Mouse (Mus musculus) Patski (cell line): ENCODE data around the gene Grik1. TPM values are rescaled to one million over a fixed set of nuclear protein-coding genes. Genes with fewer than 3 reads are reported as not detected.

Experiments used
- ATAC-seq: fragments of 100-300 bp; one replicate; pipeline ENCODE4 v1.8.0; 2021
- CTCF ChIA-PET: fragments of 350-600 bp; sonication (Branson Sonifier 250); formaldehyde crosslinking; loops from one replicate; lab custom pipeline; 2022; ENCODE audit warnings: inconsistent platforms; lab: Charles Lee
- POLR2A ChIA-PET: fragments of 350-600 bp; sonication (Branson Sonifier 250); formaldehyde crosslinking; loops from one replicate; lab custom pipeline; 2022; ENCODE audit warnings: antibody characterized with exemption, inconsistent platforms; lab: Charles Lee
- DNase-seq: peaks from one replicate; pipeline ENCODE4 v3.0.0-alpha.2; 2011; ENCODE audit warnings: low read depth, low spot score
- H3K27me3 ChIP-seq: fragments of 371-371 bp; one replicate; pipeline ENCODE4 v1.5.1; 2021
- CTCF ChIP-seq: fragments of 100-300 bp; IDR thresholded peaks from one replicate; pipeline ENCODE4 v1.5.1; 2021
- in situ Hi-C: fragments of 300-500 bp; cut with MboI; formaldehyde crosslinking; loops from 3 replicates; pipeline ENCODE4 v1.11.1; 2018; ENCODE audit warnings: low pct_unique_long_range_greater_than_20kb, mixed read lengths
- polyA plus RNA-seq: library from polyadenylated mRNA; unstranded; gene quantifications from one replicate; pipeline ENCODE4 v1.2.3, GENCODE M21; 2021

The Grik1 gene
- polyA plus RNA-seq, 1 experiment from 2014 or later = not detected

GRCm38 (mm10) chr16:87969936-87970335 is 320.1 kb downstream of the Grik1 start:
- ChIA-PET CTCF (no interaction called here), POLR2A (no interaction called here)
- in situ Hi-C loops = no loop called here
- ATAC-seq (no peak), DNase-seq (no peak)
- no peaks in the 10 kb centered on the region for H3K27me3 ChIP-seq
- TF ChIP-seq CTCF = no peak

- CTCF ChIA-PET = no interaction called here
- POLR2A ChIA-PET = no interaction called here
- ATAC-seq = no peak
- no peak for DNase-seq
- in situ Hi-C loops = no loop called here
- TF ChIP-seq CTCF = no peak
- H3K27me3 ChIP-seq = peaks cover 5% of the 10 kb centered on the region
Measured at GRCm38 (mm10) chr16:87961419-87961818, 328.6 kb downstream of the Grik1 start.

GRCm38 (mm10) chr16:87957449-87957848 is 332.6 kb downstream of the Grik1 start:
- in situ Hi-C loops = no loop called here
- no peak for ATAC-seq

GRCm38 (mm10) chr16:87956178-87956577 is 333.9 kb downstream of the Grik1 start:
- CTCF ChIA-PET = interaction anchor here (1.4 kb wide), 1 partner anchor 62 kb away, joined by 3 read pairs; no protein-coding TSS in a partner anchor
- in situ Hi-C loops = no loop called here
- POLR2A ChIA-PET = no interaction called here
- no peak for TF ChIP-seq CTCF
- H3K27me3 ChIP-seq = peaks cover 6% of the 10 kb centered on the region
- DNase-seq (no peak), ATAC-seq (no peak)

More at GRCm38 (mm10) chr16:87957449-87957848, 332.6 kb downstream of the Grik1 start:
- POLR2A ChIA-PET = no interaction called here
- TF ChIP-seq CTCF = no peak
- H3K27me3 ChIP-seq = peaks cover 6% of the 10 kb centered on the region
- CTCF ChIA-PET = no interaction called here
- no peak for DNase-seq

GRCm38 (mm10) chr16:87954715-87955441 is 335.2 kb downstream of the Grik1 start:
- TF ChIP-seq CTCF = no peak
- POLR2A ChIA-PET = no interaction called here

GRCm38 (mm10) chr16:87953176-87953575 is 336.9 kb downstream of the Grik1 start:
- peaks cover 6% of the 10 kb centered on the region for H3K27me3 ChIP-seq
- in situ Hi-C loops = no loop called here
- TF ChIP-seq CTCF = no peak
- DNase-seq = no peak
- POLR2A ChIA-PET = no interaction called here
- no peak for ATAC-seq
- CTCF ChIA-PET = no interaction called here

More at GRCm38 (mm10) chr16:87954715-87955441, 335.2 kb downstream of the Grik1 start:
- ATAC-seq (no peak), DNase-seq (no peak)
- in situ Hi-C loops = no loop called here
- CTCF ChIA-PET = no interaction called here
- H3K27me3 ChIP-seq = peaks cover 6% of the 10 kb centered on the region

GRCm38 (mm10) chr16:87949881-87950280 is 340.2 kb downstream of the Grik1 start:
- in situ Hi-C loops = no loop called here
- CTCF ChIA-PET = no interaction called here

GRCm38 (mm10) chr16:87948122-87948521 is 341.9 kb downstream of the Grik1 start:
- no peak for DNase-seq
- POLR2A ChIA-PET = no interaction called here
- CTCF ChIA-PET = no interaction called here
- ATAC-seq = no peak
- no peak for TF ChIP-seq CTCF
- in situ Hi-C loops = no loop called here
- no peaks in the 10 kb centered on the region for H3K27me3 ChIP-seq

More at GRCm38 (mm10) chr16:87949881-87950280, 340.2 kb downstream of the Grik1 start:
- ATAC-seq = no peak
- H3K27me3 ChIP-seq = no peaks in the 10 kb centered on the region
- no peak for DNase-seq
- POLR2A ChIA-PET = no interaction called here
- no peak for TF ChIP-seq CTCF

- ATAC-seq (no peak), DNase-seq (no peak)
- no peaks in the 10 kb centered on the region for H3K27me3 ChIP-seq
- in situ Hi-C loops = no loop called here
- CTCF ChIA-PET = no interaction called here
- POLR2A ChIA-PET = no interaction called here
- TF ChIP-seq CTCF = no peak
Measured at GRCm38 (mm10) chr16:87944318-87944717, 345.7 kb downstream of the Grik1 start.

GRCm38 (mm10) chr16:87942103-87942865 is 347.8 kb downstream of the Grik1 start:
- TF ChIP-seq CTCF = no peak
- ATAC-seq = no peak
- ChIA-PET POLR2A (no interaction called here), CTCF (no interaction called here)
- in situ Hi-C loops = no loop called here
- DNase-seq = no peak
- H3K27me3 ChIP-seq = no peaks in the 10 kb centered on the region

- DNase-seq (no peak), ATAC-seq (no peak)
- no peaks in the 10 kb centered on the region for H3K27me3 ChIP-seq
- ChIA-PET POLR2A (no interaction called here), CTCF (no interaction called here)
- no peak for TF ChIP-seq CTCF
- in situ Hi-C loops = no loop called here
Measured at GRCm38 (mm10) chr16:87934685-87935084, 355.4 kb downstream of the Grik1 start.
